22 mouse cellular contexts compared by ENCODE assay signal in genomic region chr6:129175612-129176011, GRCm38 (mm10). TPM values are rescaled to one million over a fixed set of nuclear protein-coding genes. Genes with fewer than 3 reads are reported as not detected.
DNase-seq lines count a peak whose midpoint lies in the region; ATAC-seq and TF ChIP-seq lines count a peak whose summit lies in the region.
"Had no signal": no experiment of that assay in that cellular context is flagged by ENCODE, and none has a peak within 500 bp of the region (broad histone marks: within the 10 kb centered on the region; RNA-seq: fewer than 3 reads in every experiment).

No protein-coding gene starts in this region.

- H3K27me3 ChIP-seq in intestine, embryonic 15.5 days (replicated peaks): no peaks in the 10 kb centered on the region
- H3K27me3 ChIP-seq in intestine, postnatal 0 days (replicated peaks; ENCODE audit: control insufficient read depth, insufficient read depth, low read length): no peaks in the 10 kb centered on the region
- no peaks in the 10 kb centered on the region for H3K27me3 ChIP-seq in CH12.LX (replicated peaks)
- H3K27me3 ChIP-seq: forebrain, embryonic 13.5 days; heart, embryonic 15.5 days; hindbrain, embryonic 13.5 days had no signal

- H3K4me3 ChIP-seq in intestine, embryonic 15.5 days (replicated peaks): no peak overlapping the region
- H3K4me3 ChIP-seq in intestine, postnatal 0 days (ENCODE audit: low read depth, low read length): no peak overlapping the region
- H3K4me3 ChIP-seq in CH12.LX (replicated peaks in 1 of 3; ENCODE audit: low read depth in 2 of 3, low read length in 2 of 3, poor library complexity in 1 of 3): no peak overlapping the region
- H3K4me3 ChIP-seq: embryonic facial prominence, embryonic 10.5 days; forebrain, embryonic 13.5 days; heart, adult 2 months; heart, embryonic 15.5 days; hindbrain, embryonic 13.5 days had no signal

- H3K79me2 ChIP-seq in CH12.LX (replicated peaks; ENCODE audit: control insufficient read depth, extremely low read depth, insufficient read depth, poor library complexity, severe bottlenecking): peaks cover 3% of the 10 kb centered on the region; the same call in 1 of the 2 replicates

- H3K36me3 ChIP-seq in intestine, embryonic 15.5 days: no peaks in the 10 kb centered on the region
- no peaks in the 10 kb centered on the region for H3K36me3 ChIP-seq in intestine, postnatal 0 days (ENCODE audit: control insufficient read depth, insufficient read depth)
- H3K36me3 ChIP-seq in CH12.LX (replicated peaks in 1 of 2; ENCODE audit: control insufficient read depth in 1 of 2, insufficient read depth in 1 of 2, low read length in 1 of 2): no peaks in the 10 kb centered on the region
- H3K36me3 ChIP-seq: embryonic facial prominence, embryonic 10.5 days; heart, embryonic 15.5 days; hindbrain, embryonic 13.5 days had no signal

- DNase-seq in kidney, adult 9 months: peak; percentile 87
- no peak for DNase-seq in kidney, postnatal 10 days
- no peak for DNase-seq in CH12.LX (ENCODE audit: extremely low read depth)
- DNase-seq in yolk sac, embryonic 10.5 days (ENCODE audit: low spot score): peak; percentile 29
- DNase-seq: adrenal gland, postnatal 14 days; B cell, adult 2 months; cerebellum, adult 18-20 months; cerebellum, adult 9-11 months; cerebellum, postnatal 36 days; forebrain, postnatal 0 days; gastrocnemius, postnatal 14 days; heart, adult 2 months; heart, postnatal 14 days had no signal

- dilution Hi-C loops in CH12.LX (cut with MboI; ENCODE audit: extremely low pct_ligation_motif_present, extremely low pct_unique_long_range_greater_than_20kb, low sequenced_read_pairs): no loop called here

- TF ChIP-seq POLR2A in CH12.LX (IDR thresholded peaks at IDR 0.05; ENCODE audit: low read depth, low read length): no peak

- 0 out of 2 replicates have a peak, but pooled peaks have one; percentile 27 for ATAC-seq in intestine, embryonic 15.5 days
- no peak for ATAC-seq in intestine, postnatal 0 days
- no peak for ATAC-seq in cerebellum, adult (ENCODE audit: insufficient number of reproducible peaks, low FRiP score, low TSS enrichment)
- ATAC-seq: CD4-positive, CD25-positive, alpha-beta regulatory T cell, adult 4 months; forebrain, embryonic 13.5 days; forebrain, postnatal 0 days had no signal

- no peak for TF ChIP-seq CTCF in intestine, postnatal 0 days (IDR thresholded peaks at IDR 0.05; ENCODE audit: low read depth)
- TF ChIP-seq CTCF in CH12.LX (conservative IDR thresholded peaks at IDR 0.05 in 1 of 2, IDR thresholded peaks at IDR 0.05 in 1 of 2; ENCODE audit: low read depth in 2 of 2, low read length in 2 of 2): no peak

- H3K9ac ChIP-seq in intestine, embryonic 15.5 days: no peak overlapping the region
- H3K9ac ChIP-seq in intestine, postnatal 0 days (ENCODE audit: low read depth, low read length): no peak overlapping the region
- H3K9ac ChIP-seq in CH12.LX (ENCODE audit: insufficient read depth, low read depth): no peak overlapping the region
- H3K9ac ChIP-seq: forebrain, embryonic 13.5 days; forebrain, postnatal 0 days; heart, embryonic 15.5 days; hindbrain, embryonic 13.5 days had no signal

- no peak for TF ChIP-seq EP300 in CH12.LX (IDR thresholded peaks at IDR 0.05; ENCODE audit: low read length)

- H3K27ac ChIP-seq in intestine, embryonic 15.5 days: no peak overlapping the region
- H3K27ac ChIP-seq in intestine, postnatal 0 days (ENCODE audit: low read depth, low read length): no peak overlapping the region
- no peak overlapping the region for H3K27ac ChIP-seq in CH12.LX (ENCODE audit: insufficient read depth, low read depth)
- H3K27ac ChIP-seq: embryonic facial prominence, embryonic 10.5 days; forebrain, embryonic 13.5 days; heart, adult 2 months; heart, embryonic 15.5 days; hindbrain, embryonic 13.5 days had no signal

- no peaks in the 10 kb centered on the region for H3K9me3 ChIP-seq in intestine, embryonic 15.5 days
- no peaks in the 10 kb centered on the region for H3K9me3 ChIP-seq in intestine, postnatal 0 days (ENCODE audit: control insufficient read depth)
- no peaks in the 10 kb centered on the region for H3K9me3 ChIP-seq in CH12.LX (replicated peaks; ENCODE audit: low read length)
- H3K9me3 ChIP-seq: embryonic facial prominence, embryonic 10.5 days; forebrain, embryonic 13.5 days; heart, embryonic 15.5 days; hindbrain, embryonic 13.5 days had no signal

- in situ Hi-C loops in CH12.LX (cut with MboI; ENCODE audit: low pct_ligation_motif_present, low pct_unique_long_range_greater_than_20kb, low sequenced_read_pairs): no loop called here

- H3K4me2 ChIP-seq in intestine, embryonic 15.5 days (replicated peaks): no peak overlapping the region
- H3K4me2 ChIP-seq in intestine, postnatal 0 days (replicated peaks; ENCODE audit: low read depth): no peak overlapping the region
- H3K4me2 ChIP-seq in CH12.LX (ENCODE audit: insufficient read depth, low read depth, poor library complexity, severe bottlenecking): no peak overlapping the region
- H3K4me2 ChIP-seq: forebrain, embryonic 13.5 days; heart, embryonic 11.5 days; heart, embryonic 15.5 days; hindbrain, embryonic 13.5 days had no signal

- TF ChIP-seq RAD21 in CH12.LX (IDR thresholded peaks at IDR 0.05; ENCODE audit: low read depth, low read length): no peak

- 0 out of 2 replicates have a peak, but pooled peaks cover 2% of the 10 kb centered on the region for H3K4me1 ChIP-seq in intestine, embryonic 15.5 days (replicated peaks)
- H3K4me1 ChIP-seq in intestine, postnatal 0 days (replicated peaks; ENCODE audit: control insufficient read depth, insufficient read depth, low read length): 0 out of 2 replicates have a peak, but pooled peaks cover 3% of the 10 kb centered on the region
- H3K4me1 ChIP-seq in CH12.LX (ENCODE audit: control insufficient read depth in 1 of 2, insufficient read depth in 2 of 2): peaks cover 0 to 34% of the 10 kb centered on the region in 2 experiments; a peak in 2 of 4 replicates
- H3K4me1 ChIP-seq: heart, embryonic 15.5 days had no signal

TF ChIP-seq in CH12.LX, 34 proteins besides CTCF, POLR2A, EP300 and RAD21:
- TF ChIP-seq ZC3H11A (IDR thresholded peaks at IDR 0.05; ENCODE audit: low read depth, low read length) (no peak), MAFK (IDR thresholded peaks at IDR 0.05; ENCODE audit: insufficient replicate concordance, low read length) (peak; percentile 55; the same call in 1 of the 2 replicates)

RNA-seq across cellular contexts. Expression of gene Clec2d, which starts 4.8 kb away (rescaled TPM):
- polyA plus RNA-seq in intestine, embryonic 15.5 days (2015; fragmentation: Nextera tagmentation; extraction: Ambion mirVana): 0.80 and 0.90 TPM in 2 replicates
- polyA plus RNA-seq in intestine, postnatal 0 days (2015; fragmentation: Nextera tagmentation; extraction: Ambion mirVana): 1.1 and 1.4 TPM in 2 replicates
- 50.7 and 53.4 TPM in 2 replicates for total RNA-seq in CH12.LX (2012; rRNA removed)
- total RNA-seq in CH12.LX (2014; rRNA removed): 19.7 and 25.9 TPM in 2 replicates
- 5.1 and 6.0 TPM in 2 replicates for polyA plus RNA-seq in CH12.LX (2012; ENCODE audit: insufficient read length, low read depth)
- polyA plus RNA-seq: embryonic facial prominence, embryonic 10.5 days; forebrain, embryonic 13.5 days; forebrain, postnatal 0 days; heart, embryonic 11.5 days; hindbrain, embryonic 13.5 days had no signal

Comparison
In these comparisons a context has a peak if more than half of its experiments do, and no peak if none do; other contexts are left out.
1. DNase-seq: peak in kidney, adult 9 months (single experiment) and yolk sac, embryonic 10.5 days (single experiment); none in kidney, postnatal 10 days (single experiment) and CH12.LX (single experiment).